Mouse (Mus musculus) spleen, postnatal 14 days (tissue): Measurements from ENCODE around the gene Itpr1.

Experiments used
- DNase-seq, 2 experiments: peaks; one replicate each; pipeline ENCODE4 v3.0.0; 2021 to 2022; ENCODE audit warnings: low spot score in 2 of 2

Itpr1 gene

DNA sequence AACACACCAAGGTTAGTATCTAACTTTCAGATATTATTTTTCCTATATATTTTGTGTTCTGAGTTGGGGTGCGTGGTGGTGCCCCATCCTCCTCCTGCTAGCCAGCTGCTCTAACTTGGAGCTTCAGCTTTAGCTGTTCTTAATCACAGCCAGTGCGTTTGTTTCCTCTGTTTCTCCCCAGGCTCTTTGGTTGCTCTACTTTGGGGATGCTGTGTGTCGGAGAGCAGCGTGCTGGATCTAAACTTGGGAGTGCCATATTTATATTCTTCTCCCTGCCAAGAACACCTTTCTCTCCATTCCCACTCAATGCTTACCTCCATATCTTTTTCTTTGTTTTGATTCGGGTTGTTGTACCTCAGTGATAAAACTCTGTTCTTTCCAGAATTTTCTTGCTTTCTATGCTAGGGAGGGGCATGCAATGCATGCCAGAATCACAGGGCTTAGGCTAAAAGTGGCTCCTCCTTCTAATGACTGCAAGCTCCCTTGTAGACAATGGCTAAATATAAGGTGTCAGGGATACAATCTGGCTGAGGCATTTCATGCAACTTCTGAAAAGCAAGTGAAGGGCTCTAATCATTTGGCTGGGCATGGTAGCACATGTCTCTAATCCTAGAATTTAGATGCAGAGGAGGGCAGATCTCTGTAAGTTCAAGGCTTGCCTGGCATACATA lies 381.4 kb downstream of the Itpr1 start:
- no peak for DNase-seq

DNA sequence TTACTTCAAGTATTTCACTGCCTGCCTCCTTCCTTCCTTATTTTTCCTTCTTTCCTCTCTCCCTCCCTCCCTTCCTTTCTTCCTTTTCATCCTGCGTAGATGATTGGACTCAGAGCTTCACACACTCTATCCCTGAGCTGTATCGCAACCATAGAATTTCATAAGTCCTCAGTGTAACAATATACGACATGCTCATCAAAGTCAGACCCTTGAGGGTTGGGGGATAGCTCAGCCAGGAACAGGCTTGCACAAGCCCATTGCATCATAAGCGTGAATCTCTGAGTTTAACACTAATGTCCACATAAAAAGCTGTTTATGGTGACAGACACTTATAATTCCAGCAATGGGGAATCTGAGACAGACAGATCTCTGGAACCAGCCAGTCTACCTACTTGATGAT lies 385.8 kb downstream of the Itpr1 start:
- DNase-seq, result no peak

DNA sequence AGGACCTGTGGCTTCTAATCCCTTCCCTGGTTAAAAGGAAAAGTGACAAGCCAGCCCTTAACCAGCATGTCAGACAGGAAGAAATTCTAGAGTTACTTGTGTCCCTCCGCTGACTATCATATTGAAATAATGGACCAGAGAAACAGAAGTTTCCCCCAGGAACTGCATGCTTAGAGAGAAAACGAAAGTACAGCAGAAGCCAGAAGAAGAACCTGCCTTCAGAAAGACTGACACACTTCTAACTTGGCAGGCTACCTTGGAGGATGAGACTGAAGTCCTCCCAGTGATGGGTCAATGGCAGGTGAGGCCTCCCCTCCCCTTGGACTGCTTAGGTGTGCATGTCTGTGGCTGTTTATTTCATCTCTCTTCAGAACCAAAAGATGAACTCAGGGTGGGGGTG lies 386.4 kb downstream of the Itpr1 start:
- no peak for DNase-seq
